Mouse (Mus musculus): ENCODE data around the gene Trib2.

The Trib2 gene

GRCm38 (mm10) chr12:15760684-15761083 lies 56.0 kb downstream of the Trib2 start:
- no peak for DNase-seq

- no peak for DNase-seq
Measured at GRCm38 (mm10) chr12:15758866-15759265, 57.9 kb downstream of the Trib2 start.

GRCm38 (mm10) chr12:15757351-15757750 lies 59.4 kb downstream of the Trib2 start:
- no peak for DNase-seq

GRCm38 (mm10) chr12:15755030-15755690 lies 61.6 kb downstream of the Trib2 start:
- no peak for DNase-seq

- DNase-seq = no peak
Measured at GRCm38 (mm10) chr12:15754602-15755001, 62.1 kb downstream of the Trib2 start.

- DNase-seq = no peak
Measured at GRCm38 (mm10) chr12:15749646-15750195, 67.0 kb downstream of the Trib2 start.

- DNase-seq = no peak
Measured at GRCm38 (mm10) chr12:15745752-15746151, 71.0 kb downstream of the Trib2 start.

All from thymus, postnatal 4 days (tissue).